In genomic region chr1:89281107-89281655, GRCm38 (mm10) we compare ENCODE assay signal across 23 mouse cellular contexts.
DNase-seq lines count a peak whose midpoint lies in the region; ATAC-seq and TF ChIP-seq lines count a peak whose summit lies in the region.
"Had no signal": no experiment of that assay in that cellular context is flagged by ENCODE, and none has a peak within 500 bp of the region (broad histone marks: within the 10 kb centered on the region; RNA-seq: fewer than 3 reads in every experiment).

No protein-coding gene starts in this region.

- no peaks in the 10 kb centered on the region for H3K27me3 ChIP-seq in forebrain, embryonic 11.5 days (ENCODE audit: control insufficient read depth, insufficient read depth, low read length)
- no peaks in the 10 kb centered on the region for H3K27me3 ChIP-seq in forebrain, embryonic 16.5 days (replicated peaks; ENCODE audit: control insufficient read depth, insufficient read depth, low read length)
- no peaks in the 10 kb centered on the region for H3K27me3 ChIP-seq in kidney, embryonic 15.5 days
- H3K27me3 ChIP-seq in lung, embryonic 14.5 days (ENCODE audit: insufficient read depth, low read length): no peaks in the 10 kb centered on the region
- H3K27me3 ChIP-seq: embryonic facial prominence, embryonic 13.5 days; forebrain, embryonic 13.5 days; hindbrain, embryonic 12.5 days; liver, embryonic 15.5 days had no signal

- no peak for ATAC-seq in forebrain, embryonic 11.5 days (replicated peaks; ENCODE audit: low FRiP score)
- no peak for ATAC-seq in forebrain, embryonic 16.5 days
- no peak for ATAC-seq in kidney, embryonic 15.5 days (replicated peaks; ENCODE audit: low FRiP score)
- no peak for ATAC-seq in lung, embryonic 14.5 days (ENCODE audit: insufficient read depth)
- ATAC-seq: activated CD4-positive, CD25-positive, alpha-beta regulatory T cell, adult 4 months; forebrain, embryonic 13.5 days had no signal

- no peak for TF ChIP-seq CTCF in lung, embryonic 14.5 days (IDR thresholded peaks at IDR 0.05; ENCODE audit: low read depth)

- H3K4me1 ChIP-seq in forebrain, embryonic 11.5 days (replicated peaks; ENCODE audit: control insufficient read depth, insufficient read depth, low read length): no peaks in the 10 kb centered on the region
- H3K4me1 ChIP-seq in forebrain, embryonic 16.5 days (replicated peaks; ENCODE audit: control insufficient read depth, insufficient read depth, low read length): no peaks in the 10 kb centered on the region
- no peaks in the 10 kb centered on the region for H3K4me1 ChIP-seq in kidney, embryonic 15.5 days
- no peaks in the 10 kb centered on the region for H3K4me1 ChIP-seq in lung, embryonic 14.5 days (ENCODE audit: insufficient read depth)
- H3K4me1 ChIP-seq: forebrain, embryonic 13.5 days; hindbrain, embryonic 12.5 days; liver, embryonic 15.5 days had no signal

- no peak overlapping the region for H3K4me2 ChIP-seq in forebrain, embryonic 11.5 days (ENCODE audit: low read depth, low read length, severe bottlenecking)
- H3K4me2 ChIP-seq in forebrain, embryonic 16.5 days (ENCODE audit: low read length): no peak overlapping the region
- no peak overlapping the region for H3K4me2 ChIP-seq in kidney, embryonic 15.5 days
- H3K4me2 ChIP-seq in lung, embryonic 14.5 days: no peak overlapping the region
- H3K4me2 ChIP-seq: embryonic facial prominence, embryonic 13.5 days; forebrain, embryonic 13.5 days; heart, embryonic 13.5 days; hindbrain, embryonic 12.5 days; liver, embryonic 15.5 days; midbrain, embryonic 11.5 days had no signal

- no peak overlapping the region for H3K4me3 ChIP-seq in forebrain, embryonic 11.5 days (ENCODE audit: low read depth, low read length)
- no peak overlapping the region for H3K4me3 ChIP-seq in forebrain, embryonic 16.5 days (replicated peaks; ENCODE audit: low read length)
- H3K4me3 ChIP-seq in kidney, embryonic 15.5 days (replicated peaks): no peak overlapping the region
- H3K4me3 ChIP-seq in lung, embryonic 14.5 days (ENCODE audit: low read depth, low read length): no peak overlapping the region
- H3K4me3 ChIP-seq: embryonic facial prominence, embryonic 13.5 days; erythroblast, embryonic 14.5 days; forebrain, embryonic 13.5 days; heart, embryonic 13.5 days; hindbrain, embryonic 12.5 days; liver, embryonic 15.5 days had no signal

- H3K27ac ChIP-seq in forebrain, embryonic 11.5 days (ENCODE audit: low read depth, low read length): no peak overlapping the region
- no peak overlapping the region for H3K27ac ChIP-seq in forebrain, embryonic 16.5 days (ENCODE audit: low read length)
- no peak overlapping the region for H3K27ac ChIP-seq in kidney, embryonic 15.5 days
- H3K27ac ChIP-seq in lung, embryonic 14.5 days (ENCODE audit: low read depth): no peak overlapping the region
- H3K27ac ChIP-seq: embryonic facial prominence, embryonic 13.5 days; forebrain, embryonic 13.5 days; heart, embryonic 13.5 days; hindbrain, embryonic 12.5 days; liver, embryonic 15.5 days had no signal

- 75% methylated on average over 1 of the region's 1 CpGs for WGBS in forebrain, embryonic 11.5 days
- 64% methylated on average over 1 of the region's 1 CpGs for WGBS in forebrain, embryonic 16.5 days
- WGBS in kidney, embryonic 15.5 days: 83% methylated on average over 1 of the region's 1 CpGs
- 14% methylated on average over 1 of the region's 1 CpGs for WGBS in lung, embryonic 14.5 days

- H3K9ac ChIP-seq in forebrain, embryonic 11.5 days (ENCODE audit: low read length): no peak overlapping the region
- no peak overlapping the region for H3K9ac ChIP-seq in forebrain, embryonic 16.5 days (replicated peaks; ENCODE audit: low read depth, low read length)
- H3K9ac ChIP-seq in kidney, embryonic 15.5 days: no peak overlapping the region
- H3K9ac ChIP-seq in lung, embryonic 14.5 days: no peak overlapping the region
- H3K9ac ChIP-seq: embryonic facial prominence, embryonic 13.5 days; forebrain, embryonic 13.5 days; heart, embryonic 13.5 days; hindbrain, embryonic 12.5 days; liver, embryonic 15.5 days had no signal

- H3K9me3 ChIP-seq in forebrain, embryonic 11.5 days (ENCODE audit: control insufficient read depth, low read length): no peaks in the 10 kb centered on the region
- H3K9me3 ChIP-seq in forebrain, embryonic 16.5 days (ENCODE audit: control insufficient read depth, low read length): no peaks in the 10 kb centered on the region
- H3K9me3 ChIP-seq in kidney, embryonic 15.5 days (replicated peaks): no peaks in the 10 kb centered on the region
- H3K9me3 ChIP-seq in lung, embryonic 14.5 days (ENCODE audit: low read depth, low read length): no peaks in the 10 kb centered on the region
- H3K9me3 ChIP-seq: embryonic facial prominence, embryonic 13.5 days; forebrain, embryonic 13.5 days; heart, embryonic 13.5 days; hindbrain, embryonic 12.5 days; liver, embryonic 15.5 days had no signal

- H3K36me3 ChIP-seq in forebrain, embryonic 11.5 days (ENCODE audit: control insufficient read depth, insufficient read depth, low read length): no peaks in the 10 kb centered on the region
- no peaks in the 10 kb centered on the region for H3K36me3 ChIP-seq in forebrain, embryonic 16.5 days (ENCODE audit: control insufficient read depth, insufficient read depth)
- no peaks in the 10 kb centered on the region for H3K36me3 ChIP-seq in kidney, embryonic 15.5 days
- H3K36me3 ChIP-seq in lung, embryonic 14.5 days (ENCODE audit: insufficient read depth): no peaks in the 10 kb centered on the region
- H3K36me3 ChIP-seq: embryonic facial prominence, embryonic 13.5 days; heart, embryonic 13.5 days; hindbrain, embryonic 12.5 days; liver, embryonic 15.5 days had no signal

- DNase-seq in forebrain, embryonic 11.5 days (ENCODE audit: low spot score): peak; percentile 37
- DNase-seq in kidney, postnatal 14 days: peak; percentile 42
- DNase-seq in lung, embryonic 14.5 days: peak; percentile 44
- DNase-seq in lung, postnatal 36 days: peak; percentile 74
- no peak for DNase-seq in gastrocnemius, postnatal 4 days (ENCODE audit: low spot score in 2 of 2)
- no peak for DNase-seq in right cerebral cortex, postnatal 14 days
- DNase-seq: adrenal gland, postnatal 10 days; cerebellum, adult 18-20 months; cerebellum, postnatal 25 days; embryo, embryonic 11 days; gastrocnemius, postnatal 10 days; kidney, adult 11 months; right cerebral cortex, postnatal 4 days had no signal

Comparison
In these comparisons a context has a peak if more than half of its experiments do, and no peak if none do; other contexts are left out.
1. DNase-seq: peak in forebrain, embryonic 11.5 days (single experiment), kidney, postnatal 14 days (single experiment), lung, embryonic 14.5 days (single experiment) and lung, postnatal 36 days (single experiment); none in gastrocnemius, postnatal 4 days (0 of 2) and right cerebral cortex, postnatal 14 days (single experiment).